Mouse (Mus musculus): Measurements from ENCODE around the gene Ccr10.

Gene Ccr10

DNA sequence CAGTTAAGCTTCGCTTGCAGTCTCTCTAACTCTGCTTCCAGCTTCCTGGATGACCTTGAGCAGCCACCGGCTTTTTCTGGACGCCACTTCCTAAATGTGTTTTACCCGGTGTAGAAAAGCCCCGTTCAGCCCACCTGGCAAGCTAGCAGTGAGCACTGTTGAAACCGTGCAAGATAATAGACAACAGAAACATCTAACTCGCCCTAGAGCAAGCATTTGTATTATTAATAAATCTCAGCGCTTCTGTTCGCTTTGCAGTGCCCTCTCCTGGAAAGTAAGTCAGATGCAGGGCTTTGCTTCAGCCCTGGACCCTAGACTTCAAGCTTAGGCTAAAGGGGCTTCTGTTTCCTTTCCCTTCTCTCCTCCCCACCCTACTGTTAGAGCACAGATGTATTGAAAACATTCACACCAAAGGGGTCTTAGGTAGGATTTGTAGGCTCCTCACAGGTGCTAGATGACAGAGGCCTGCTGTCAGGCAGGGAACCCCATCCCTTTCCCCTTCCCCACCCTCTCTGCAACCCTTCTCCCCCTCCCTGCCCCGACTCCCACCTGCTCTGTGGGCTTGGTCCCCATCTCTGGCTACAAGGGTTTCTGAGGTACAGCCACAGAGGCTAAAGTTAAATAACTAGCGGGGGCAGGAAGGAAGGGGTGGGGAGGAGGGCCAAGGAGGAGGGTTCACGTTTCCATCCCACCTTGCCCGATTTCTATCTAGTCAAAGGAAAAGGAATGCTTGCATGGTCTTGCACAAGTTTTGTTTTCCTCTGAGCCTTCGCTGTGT, at the start of gene Ccr10:
Gene Ccr10, minus strand, starts transcription at position 593 of the 778 bp plus-strand sequence.
- no peak for DNase-seq

DNA sequence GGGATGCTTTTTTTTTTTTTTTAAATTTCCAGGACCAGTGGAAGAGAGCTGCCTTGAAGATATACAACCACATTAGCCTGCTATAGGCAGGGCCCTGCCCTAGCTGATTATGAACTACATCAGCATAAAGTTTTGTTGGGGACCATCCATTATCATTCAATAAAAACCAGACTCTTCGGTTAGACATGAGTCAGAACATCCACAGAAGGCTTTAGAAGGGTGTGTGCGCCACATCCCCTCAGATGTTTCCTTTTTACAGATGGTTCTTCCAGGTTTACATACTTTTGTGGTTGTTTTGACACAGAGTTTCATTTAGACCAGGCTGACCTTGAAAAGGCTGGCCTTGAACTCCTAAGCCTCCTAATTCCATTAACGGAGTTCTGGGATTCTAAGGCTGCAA, 49.1 kb upstream of the Ccr10 start:
- DNase-seq, result no peak

DNA sequence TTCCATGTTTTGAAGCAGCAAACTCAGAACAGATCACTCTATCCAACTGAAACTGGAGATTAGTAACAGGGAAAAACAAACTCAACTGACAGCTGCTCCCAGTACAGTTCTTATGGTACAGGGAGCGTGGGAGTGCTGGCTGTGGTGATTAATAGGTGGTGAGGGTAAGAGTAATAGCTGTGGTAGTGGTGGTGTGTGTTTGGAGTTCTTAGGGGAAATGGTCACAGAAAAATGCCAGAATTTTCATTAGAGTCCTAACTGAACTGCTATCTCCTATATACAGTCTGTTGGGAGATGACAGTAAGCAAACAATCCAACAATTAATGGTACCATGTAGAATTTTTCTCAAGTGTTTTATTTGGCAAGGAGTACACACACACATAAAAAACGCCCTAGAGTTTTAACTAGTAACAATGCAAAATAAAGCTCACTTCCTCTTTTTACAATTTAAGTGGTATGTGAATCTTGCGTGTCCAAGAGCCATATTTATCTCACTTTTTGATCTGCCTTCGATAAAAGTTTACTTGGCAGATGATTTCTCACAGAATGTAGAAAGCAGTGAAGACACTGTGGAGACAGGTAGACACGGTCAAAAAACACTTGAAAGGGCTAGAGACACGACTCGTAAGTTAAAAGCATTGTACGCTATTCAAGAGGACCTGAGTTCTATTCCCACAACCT, 46.2 kb upstream of the Ccr10 start:
- DNase-seq, result no peak

DNA sequence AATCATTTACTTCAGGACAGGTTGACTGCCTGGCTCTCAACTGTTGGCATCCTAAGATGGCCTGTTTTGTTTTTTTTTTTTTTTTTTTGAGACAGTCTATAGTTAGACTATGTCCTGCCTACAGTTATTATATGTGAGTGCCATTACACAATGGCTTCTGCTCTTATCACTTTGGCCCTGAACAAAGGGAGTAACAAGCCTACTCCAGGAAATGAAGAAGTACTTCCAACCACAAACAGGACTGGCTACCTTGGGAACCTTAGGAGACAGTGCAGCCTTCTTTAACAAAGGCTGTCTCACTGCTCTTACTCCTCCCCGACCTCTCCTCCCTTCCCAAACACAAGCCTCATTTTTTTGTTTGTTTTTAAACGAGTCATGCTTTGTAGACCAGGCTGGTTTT, 45.6 kb upstream of the Ccr10 start:
- DNase-seq, result no peak

DNA sequence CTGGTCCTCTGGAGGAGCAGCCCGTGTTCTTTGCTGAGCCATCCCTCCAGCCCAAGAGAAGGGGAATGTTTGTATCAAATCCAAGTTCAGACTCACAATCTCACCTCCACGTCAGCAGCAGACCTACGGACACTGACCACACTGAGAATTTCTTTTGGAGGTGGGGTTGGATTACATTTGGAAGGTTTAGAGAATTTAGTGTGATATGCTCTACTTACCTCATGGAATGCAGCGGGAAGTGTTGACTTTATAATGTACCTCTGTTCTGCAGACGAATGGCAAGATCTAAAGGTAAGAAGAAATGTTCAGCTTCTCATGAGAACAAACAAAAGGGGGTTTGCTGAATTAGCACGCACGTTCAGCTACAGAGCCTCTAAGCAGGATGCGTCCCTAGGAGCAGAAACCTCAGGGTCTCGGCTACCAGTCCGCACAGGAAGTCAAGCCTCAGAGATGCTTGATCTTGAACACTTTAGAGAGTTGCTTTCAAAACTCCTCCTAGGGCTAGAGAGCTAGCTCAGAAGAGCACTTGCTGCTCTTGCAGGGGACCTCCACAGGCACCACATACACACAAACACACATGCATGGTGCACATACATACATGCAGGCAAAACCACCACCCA, 43.3 kb upstream of the Ccr10 start:
- DNase-seq, result no peak

DNA sequence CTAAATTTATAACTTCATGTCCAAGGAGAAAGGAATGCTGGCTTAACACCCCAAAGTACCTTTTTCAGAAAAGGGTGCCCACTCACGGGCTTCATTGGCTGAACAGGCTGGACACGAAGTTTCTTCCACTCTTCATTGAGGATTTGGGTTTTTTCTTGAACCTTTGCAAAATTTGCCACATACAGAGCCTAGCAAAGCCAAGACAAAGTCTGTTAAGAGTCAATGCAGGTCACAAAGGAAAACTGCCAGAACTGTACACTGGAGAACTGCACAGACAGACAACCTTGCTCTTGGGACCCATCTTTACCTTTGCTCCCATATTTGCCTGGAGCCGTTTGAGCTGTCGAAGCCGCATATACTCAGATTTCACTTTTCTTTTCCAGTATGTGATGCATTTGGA, 41.7 kb upstream of the Ccr10 start:
- DNase-seq, result no peak

DNA sequence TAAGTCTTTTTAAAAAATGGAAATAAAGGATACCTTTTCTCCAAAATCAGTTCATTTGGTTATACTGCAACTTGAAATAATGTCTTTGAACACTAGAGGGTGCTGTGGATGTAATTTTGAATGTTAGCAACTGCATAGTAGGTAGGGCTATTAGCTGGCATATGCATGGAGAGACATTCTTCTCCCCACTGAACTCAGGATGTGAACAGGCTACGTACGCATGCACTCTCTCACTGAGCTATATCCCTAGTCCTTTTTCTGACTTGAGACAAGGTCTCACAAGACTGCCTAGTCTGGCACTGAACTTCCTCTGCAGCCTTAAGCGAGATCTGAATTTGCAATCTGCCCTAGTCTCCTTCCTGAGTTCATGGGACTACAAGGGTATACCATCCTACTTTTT, 36.7 kb upstream of the Ccr10 start:
- no peak for DNase-seq

DNA sequence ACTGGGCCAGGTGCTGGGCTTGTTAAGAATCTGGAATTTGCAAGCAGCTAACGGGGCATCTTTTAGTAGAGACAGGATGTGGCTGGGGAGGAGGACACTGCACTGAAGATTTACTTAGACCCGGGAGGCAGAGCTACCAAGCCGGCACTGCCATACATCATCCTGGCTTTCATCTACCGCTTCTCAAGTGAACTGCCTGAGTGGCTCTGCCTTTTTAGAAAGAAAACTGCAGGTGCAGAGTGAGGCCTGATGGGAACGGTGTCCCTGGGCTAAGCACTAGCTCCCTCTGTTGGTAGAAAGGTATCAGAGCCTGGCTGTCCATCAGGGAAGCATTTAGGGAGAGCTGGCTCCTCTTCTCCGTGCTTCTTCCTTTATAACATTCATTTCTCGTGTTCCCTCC, 25.7 kb upstream of the Ccr10 start:
- DNase-seq, result peak; percentile 36

DNA sequence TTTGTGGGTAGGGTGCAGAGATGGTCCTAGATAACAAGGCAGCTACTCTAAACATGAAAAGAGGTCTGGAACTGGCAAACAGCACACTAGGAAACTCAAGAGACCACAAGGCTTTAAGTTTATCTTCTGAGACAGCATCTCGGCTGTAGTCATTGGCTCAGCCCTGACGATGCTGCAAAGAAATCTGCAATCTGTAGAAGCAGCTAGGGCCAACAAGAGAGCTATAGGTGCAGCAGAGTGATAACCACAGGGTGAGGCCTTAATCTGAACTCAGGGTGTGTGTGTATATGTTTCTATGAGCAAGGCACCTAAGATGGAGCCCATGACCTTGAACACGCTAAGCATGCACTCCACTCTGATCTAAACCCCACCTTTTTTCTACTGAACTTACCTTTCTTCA, 24.3 kb upstream of the Ccr10 start:
- DNase-seq, result no peak

DNA sequence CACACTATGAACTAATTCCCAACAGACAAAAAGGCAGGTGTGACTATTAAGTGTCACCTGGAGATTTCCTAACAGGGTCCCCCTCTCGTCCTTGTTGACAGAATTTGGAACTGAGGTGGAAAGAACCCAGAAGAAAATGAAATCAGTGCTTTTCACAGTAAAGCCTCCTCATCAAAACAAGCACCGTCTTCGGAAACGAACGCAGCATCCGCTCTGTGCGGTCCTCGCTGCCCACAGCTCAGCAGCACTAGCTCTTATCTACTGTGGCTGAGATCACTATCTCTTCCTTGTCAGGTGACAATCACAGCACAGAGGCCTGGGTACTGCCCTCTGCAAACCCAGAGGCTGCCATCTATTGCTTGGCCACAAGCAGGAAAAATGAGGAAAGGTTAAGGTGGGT, 20.9 kb upstream of the Ccr10 start:
- no peak for DNase-seq

DNA sequence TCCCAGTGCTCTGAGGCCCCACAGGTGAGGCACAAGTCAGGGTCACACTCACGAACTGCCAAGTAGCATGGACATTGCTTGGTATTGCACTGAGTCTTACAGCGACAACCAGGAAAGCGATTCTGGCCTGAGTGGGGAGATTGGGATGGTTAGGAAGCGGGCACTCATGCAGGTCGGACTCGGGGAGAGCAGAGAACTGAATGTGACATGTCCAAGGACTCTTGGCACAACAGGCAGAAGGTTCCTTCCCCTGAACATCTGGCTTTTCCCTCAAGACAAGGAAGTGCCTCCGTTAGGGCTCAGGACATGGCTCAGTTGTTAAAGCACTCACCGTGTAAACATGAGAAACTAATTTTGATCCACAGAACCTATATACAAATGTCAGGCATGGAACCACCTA, 20.3 kb upstream of the Ccr10 start:
- DNase-seq, result no peak

DNA sequence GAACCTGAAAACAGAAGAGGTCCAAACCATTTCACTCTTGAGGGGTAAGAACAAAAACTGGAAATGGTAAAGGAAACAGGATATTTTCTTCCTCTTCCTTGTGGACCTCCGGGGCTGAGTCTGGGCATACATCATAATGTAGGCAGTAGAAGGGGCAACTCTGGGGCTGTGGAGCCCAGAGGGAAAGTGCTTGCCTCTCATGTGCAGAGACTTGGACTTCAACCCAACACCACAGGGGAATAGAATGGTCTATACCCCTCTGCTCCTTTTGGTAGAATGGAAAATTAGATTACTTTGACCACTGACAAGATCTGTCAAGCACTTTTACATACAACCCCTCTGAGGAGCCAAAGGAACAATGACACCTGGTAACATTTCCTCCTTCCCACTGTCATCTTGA, 19.9 kb upstream of the Ccr10 start:
- DNase-seq, result no peak

DNA sequence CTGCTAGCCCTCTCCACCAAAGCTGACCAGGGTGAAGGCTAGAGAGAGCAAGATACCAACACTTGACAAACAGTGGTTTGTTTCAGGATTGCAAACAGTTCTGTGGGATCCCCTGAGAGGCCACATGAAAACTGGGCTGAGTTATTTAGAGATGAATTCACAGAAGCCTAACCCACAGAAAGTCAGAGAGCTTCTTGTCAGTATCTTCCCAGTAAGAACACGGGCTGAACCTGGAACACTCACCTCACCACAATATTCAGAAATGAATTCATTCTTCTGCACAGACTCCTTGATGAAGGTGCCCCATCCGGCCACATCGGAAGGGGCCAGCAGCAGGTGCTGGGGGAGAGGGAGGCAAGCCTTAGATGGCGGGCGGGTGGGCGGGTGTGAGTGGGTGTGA, 19.4 kb upstream of the Ccr10 start:
- no peak for DNase-seq

DNA sequence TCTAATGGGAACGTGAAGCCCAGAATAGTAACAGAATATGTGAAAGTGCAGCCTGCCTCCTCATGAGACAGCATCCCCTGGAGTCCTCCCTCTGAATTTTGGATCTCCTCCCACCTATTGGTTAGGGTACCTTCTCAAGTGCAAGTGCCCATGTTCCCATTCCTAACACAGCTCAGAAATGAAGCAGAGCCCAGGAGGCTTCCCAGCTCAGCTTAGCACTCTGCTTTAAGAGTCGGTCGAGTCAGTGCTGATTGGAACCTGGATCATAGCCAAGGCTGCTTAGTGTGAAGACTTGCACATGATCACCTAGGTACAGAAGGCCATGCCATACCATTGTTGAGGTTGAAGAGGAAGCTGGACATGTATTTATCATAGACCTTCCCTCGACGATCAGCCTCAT, 18.9 kb upstream of the Ccr10 start:
- peak; percentile 10 for DNase-seq

DNA sequence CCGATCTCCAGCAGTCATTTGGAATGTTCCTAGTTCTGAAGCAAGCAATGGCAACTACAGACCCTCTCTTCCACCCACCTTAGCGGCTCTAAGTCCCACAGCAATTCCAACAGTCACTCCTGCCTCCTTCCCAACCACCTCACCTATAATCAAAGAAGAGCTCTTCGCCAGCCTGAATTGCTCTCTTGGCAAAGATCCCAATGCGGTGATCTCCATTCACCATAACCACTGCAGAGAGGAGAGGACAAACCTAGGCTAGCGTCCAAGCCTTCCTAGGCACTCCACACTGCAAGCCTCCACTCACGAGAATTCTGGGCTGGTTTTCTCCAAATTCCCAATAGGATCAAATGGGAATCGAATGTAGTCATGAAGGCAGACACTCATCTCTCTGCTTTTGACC, 17.8 kb upstream of the Ccr10 start:
- no peak for DNase-seq

DNA sequence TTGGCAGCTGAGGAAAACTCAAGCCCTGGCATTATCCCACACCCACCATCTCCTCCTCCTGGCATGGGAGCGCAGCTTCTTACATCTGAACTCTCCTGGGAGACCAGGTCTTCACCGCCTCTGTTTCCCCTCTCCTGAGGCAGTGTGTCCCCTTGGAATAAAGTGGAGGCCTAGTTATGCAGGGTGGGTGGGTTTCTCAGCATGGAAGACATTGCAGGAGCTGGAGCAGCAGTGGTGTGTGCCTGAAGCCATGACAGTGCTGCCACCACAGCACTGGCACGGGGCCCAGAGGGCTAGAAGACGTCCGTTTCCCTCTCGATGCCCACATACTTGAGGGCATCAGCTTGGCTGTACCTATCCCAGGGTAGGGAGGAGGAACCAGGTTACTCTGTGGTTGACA, 17.4 kb upstream of the Ccr10 start:
- DNase-seq, result no peak

DNA sequence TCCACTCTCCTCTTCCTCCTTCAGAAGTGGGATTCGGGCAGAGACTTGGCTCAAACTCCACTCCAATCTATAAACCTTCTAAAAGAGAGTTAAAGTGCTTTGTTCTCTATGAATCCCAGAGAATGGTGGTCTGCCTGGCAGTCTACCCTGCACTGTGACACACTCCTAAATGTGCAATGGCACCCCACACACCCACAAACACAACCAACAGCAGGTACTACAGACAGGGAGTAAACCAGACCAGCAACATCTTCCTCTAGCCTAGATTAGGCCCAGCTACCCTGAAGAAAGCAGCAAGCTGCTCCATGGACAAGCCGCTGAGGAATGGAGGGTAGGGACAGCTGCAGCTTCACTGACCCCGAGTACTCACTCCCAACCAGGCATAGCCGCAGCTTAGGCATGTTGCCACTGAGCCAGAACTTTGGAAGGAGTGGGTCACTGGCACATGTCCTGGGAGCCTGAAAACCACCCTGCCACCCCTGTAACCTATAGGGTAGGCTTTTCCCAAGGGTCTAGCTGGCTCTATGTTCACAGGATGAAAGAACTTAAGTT, 16.8 kb upstream of the Ccr10 start:
- no peak for DNase-seq

DNA sequence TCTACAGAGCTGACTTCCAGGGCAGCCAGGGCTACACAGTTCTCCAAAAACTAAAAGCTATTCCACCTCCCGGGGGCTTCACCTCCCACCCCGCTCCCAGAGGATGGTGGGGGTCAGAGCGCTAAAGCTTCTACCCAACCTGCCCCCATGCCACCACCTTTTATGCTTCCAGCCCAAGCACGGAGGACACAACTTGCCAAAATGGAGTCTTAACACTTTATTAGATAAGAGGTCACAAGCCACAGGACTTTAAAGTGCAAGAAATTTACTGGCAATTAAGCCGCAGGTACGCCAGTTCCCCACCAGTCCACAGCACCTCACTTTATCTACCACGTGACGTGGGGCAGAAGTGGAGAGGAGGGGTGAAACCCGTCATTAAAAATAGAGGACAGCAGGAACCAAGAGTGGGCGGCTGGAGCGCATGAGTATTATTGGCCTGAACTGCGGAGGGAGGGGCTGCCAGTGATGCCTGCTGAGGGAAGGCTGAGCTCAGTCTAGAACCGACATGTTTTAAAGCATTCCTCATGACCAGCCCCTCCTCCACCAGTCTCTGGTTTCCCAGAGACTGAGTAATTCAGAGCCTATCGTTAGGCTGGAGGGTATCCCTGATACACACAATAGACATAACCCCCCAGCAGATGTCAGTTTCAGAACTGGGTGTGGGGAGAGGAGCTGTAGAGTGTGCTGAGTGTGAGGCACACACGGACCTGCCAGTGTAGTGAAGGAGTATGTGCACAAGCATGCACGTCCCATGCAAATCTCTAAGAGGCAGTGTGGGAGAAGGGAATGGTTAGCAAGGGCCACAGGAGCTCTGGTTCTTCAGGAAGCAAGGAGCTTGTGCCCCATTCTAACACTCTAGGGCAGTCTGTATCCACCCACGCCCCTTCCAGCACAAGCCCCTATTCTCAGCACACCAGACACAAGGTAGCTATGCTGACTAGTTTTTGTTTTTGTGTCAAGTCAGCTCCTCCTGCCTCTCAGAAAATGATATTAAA, 16.0 kb upstream of the Ccr10 start:
- no peak for DNase-seq

DNA sequence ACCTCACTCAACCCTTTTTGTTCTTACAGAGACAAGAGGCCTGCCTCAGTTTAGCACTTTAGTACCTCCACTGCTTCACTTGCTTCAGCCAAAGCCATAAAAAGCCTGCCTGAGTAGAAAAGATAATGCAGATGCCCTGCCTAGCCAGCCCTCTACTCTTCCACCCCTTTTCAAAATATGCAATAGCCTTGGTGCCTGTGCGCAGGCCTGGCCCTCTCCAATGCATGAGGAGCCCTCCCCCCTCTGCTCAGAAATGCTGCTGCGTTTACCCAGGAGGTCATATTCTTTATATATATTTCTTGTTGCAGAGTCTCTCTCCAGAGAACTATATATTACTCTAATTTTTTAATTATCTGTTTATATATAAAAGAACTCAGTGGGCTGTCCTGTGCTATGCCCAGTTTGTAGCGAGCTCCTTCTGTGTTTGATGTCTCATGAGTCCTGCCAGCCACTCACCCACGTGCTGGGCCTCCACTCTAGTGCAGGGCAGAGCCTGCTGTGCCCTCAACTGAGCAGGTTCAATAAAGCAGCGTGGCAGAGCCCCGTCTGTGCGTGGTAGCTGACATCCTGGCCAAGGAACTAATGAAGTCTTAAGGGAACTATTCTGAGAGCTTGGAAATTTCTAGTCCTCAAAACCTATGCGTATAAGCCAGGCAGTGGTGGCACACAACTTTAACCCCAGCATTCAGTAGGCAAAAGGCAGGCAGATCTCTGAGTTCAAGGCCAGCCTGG, 15.1 kb upstream of the Ccr10 start:
- no peak for DNase-seq

DNA sequence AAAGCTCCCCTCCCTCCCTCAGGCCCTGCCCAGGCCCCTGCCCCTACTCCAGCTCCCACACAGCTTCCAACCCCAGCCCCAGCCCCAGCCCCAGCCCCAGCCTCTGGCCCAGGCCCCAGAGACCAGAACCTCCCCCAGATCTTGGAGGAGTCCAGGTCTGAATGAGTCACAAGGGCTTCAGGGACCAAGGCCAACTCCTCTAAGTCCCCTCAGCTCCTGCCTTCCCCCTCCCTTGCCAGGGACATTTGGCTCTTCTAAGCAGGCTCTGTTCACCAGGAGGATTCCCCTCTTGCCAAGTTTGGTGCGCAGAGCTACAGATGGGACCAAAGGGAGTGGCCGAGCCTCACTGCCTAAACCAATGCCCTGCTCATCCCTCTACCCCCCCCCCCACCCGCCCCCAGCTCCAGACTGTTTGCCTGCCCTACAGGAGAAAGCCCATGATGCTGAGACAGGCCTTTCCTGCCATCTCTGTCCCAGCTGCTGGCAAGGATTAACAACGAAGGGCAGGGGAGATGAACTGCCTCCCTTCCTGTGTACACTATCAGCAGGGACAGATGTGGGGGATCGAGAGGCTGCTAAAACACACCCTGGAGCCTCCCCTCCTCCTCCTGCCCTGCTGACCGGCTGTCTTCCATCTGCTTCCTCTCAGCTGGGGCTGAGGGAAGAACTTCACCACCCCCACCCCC, 14.4 kb upstream of the Ccr10 start:
- DNase-seq, result no peak

DNA sequence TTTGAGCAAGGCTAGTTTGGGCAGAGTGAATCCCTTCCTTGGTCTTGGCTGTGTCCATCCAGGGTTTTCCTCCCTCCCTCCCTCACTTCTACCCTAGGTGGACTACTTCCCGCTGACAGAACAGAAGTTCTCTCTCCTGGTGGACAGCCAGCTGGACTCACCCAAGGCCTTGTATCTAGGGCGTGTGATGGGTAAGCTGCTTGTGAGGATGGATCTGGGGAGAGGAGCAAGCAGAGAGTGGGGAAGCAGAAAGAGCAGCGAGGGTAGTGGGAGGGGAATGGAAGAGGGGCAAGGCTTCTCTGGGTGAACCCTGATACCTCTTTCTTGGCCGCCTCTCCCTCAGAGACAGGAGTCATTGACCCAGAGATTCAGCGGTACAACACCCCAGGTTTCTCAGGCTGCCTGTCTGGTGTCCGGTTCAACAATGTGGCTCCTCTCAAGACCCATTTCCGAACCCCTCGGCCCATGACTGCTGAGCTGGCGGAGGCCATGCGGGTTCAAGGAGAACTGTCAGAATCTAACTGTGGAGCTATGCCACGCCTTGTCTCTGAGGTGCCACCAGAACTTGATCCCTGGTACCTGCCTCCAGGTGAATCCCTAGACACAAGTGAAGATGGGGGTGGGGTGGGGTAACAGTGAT, 13.0 kb upstream of the Ccr10 start:
- no peak for DNase-seq
